Mouse (Mus musculus) ES-Bruce4 (cell line): ENCODE results near the gene Foxk1. TPM values are rescaled to one million over a fixed set of nuclear protein-coding genes. Genes with fewer than 3 reads are reported as not detected.

Source experiments
- H3K27ac ChIP-seq: 2 replicates; pipeline ENCODE4 v1.5.1; 2012; ENCODE audit warnings: low read length, inconsistent platforms; ENCODE audit not compliant: insufficient read depth
- H3K27me3 ChIP-seq: 2 replicates; pipeline ENCODE4 v1.6.1; 2012; ENCODE audit warnings: mild to moderate bottlenecking, low read length, inconsistent platforms; ENCODE audit not compliant: control insufficient read depth, poor library complexity, insufficient read depth, severe bottlenecking
- H3K36me3 ChIP-seq: 2 replicates; pipeline ENCODE4 v1.6.1; 2012; ENCODE audit warnings: inconsistent platforms, mild to moderate bottlenecking, low read length, moderate library complexity; ENCODE audit not compliant: control insufficient read depth, poor library complexity, insufficient read depth, severe bottlenecking
- H3K4me1 ChIP-seq: one replicate; pipeline ENCODE4 v1.8.1; 2011; ENCODE audit warnings: low read length; ENCODE audit not compliant: control insufficient read depth, insufficient read depth
- H3K4me3 ChIP-seq: 2 replicates; pipeline ENCODE4 v1.5.1; 2011; ENCODE audit warnings: low read depth, mild to moderate bottlenecking, low read length
- H3K9ac ChIP-seq: 2 replicates; pipeline ENCODE4 v1.6.1; 2012; ENCODE audit warnings: low read depth, mild to moderate bottlenecking, inconsistent platforms; ENCODE audit not compliant: poor library complexity, severe bottlenecking
- H3K9me3 ChIP-seq: replicated peaks from 2 replicates; pipeline ENCODE4 v1.6.1; 2012; ENCODE audit warnings: mild to moderate bottlenecking, low read length, inconsistent platforms; ENCODE audit not compliant: control insufficient read depth, poor library complexity, insufficient read depth, severe bottlenecking
- CTCF ChIP-seq: IDR thresholded peaks from one replicate; pipeline ENCODE4 v1.8.1; 2011; ENCODE audit warnings: low read depth, low read length
- EP300 ChIP-seq: IDR thresholded peaks from 2 replicates; pipeline ENCODE4 v1.6.1; 2011; ENCODE audit warnings: low read depth, low read length; ENCODE audit not compliant: insufficient read depth
- POLR2A ChIP-seq: IDR thresholded peaks from one replicate; pipeline ENCODE4 v1.8.1; 2011; ENCODE audit warnings: low read length; ENCODE audit not compliant: insufficient read depth
- polyA plus RNA-seq: library from polyadenylated mRNA; stranded (reverse); fragments of >200 nt; gene quantifications from 2 replicates; pipeline ENCODE4 v1.2.4, GENCODE M21; 2011; ENCODE audit warnings: low read depth; ENCODE audit not compliant: missing spikeins, insufficient read depth, insufficient read length

Gene Foxk1
- polyA plus RNA-seq, 1 experiment, result 17.7 TPM

DNA sequence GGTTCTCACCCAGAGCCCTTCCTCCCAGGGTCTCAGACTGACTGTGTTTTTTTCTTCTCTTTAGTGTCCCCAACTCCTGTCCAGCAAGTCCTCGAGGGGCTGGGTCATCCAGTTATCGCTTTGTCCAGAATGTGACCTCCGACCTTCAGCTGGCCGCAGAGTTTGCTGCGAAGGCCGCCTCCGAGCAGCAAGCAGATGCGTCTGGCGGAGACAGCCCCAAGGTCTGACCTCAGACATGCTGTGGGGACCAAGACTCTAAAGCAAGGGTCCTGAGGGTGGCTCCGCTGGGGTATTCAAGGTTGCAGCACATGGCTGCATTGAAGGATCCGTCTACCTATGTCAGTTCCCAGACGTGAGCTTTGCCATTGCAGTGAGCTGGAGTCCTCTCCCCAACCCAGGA lies 47.3 kb downstream of the Foxk1 start:
- no peak overlapping the region for H3K4me3 ChIP-seq
- H3K9ac ChIP-seq, result no peak overlapping the region
- H3K36me3 ChIP-seq, result no peaks in the 10 kb centered on the region
- no peaks in the 10 kb centered on the region for H3K9me3 ChIP-seq
- peaks cover 7% of the 10 kb centered on the region for H3K4me1 ChIP-seq
- no peak overlapping the region for H3K27ac ChIP-seq
- TF ChIP-seq CTCF (no peak), EP300 (no peak), POLR2A (no peak)
- H3K27me3 ChIP-seq, result no peaks in the 10 kb centered on the region

- H3K9me3 ChIP-seq, result no peaks in the 10 kb centered on the region
- H3K4me1 ChIP-seq, result peaks cover 2% of the 10 kb centered on the region
- H3K36me3 ChIP-seq, result 0 out of 2 replicates have a peak, but pooled peaks cover 3% of the 10 kb centered on the region
- TF ChIP-seq EP300 (no peak), CTCF (no peak), POLR2A (no peak)
- H3K9ac ChIP-seq, result no peak overlapping the region
- H3K4me3 ChIP-seq, result no peak overlapping the region
- no peaks in the 10 kb centered on the region for H3K27me3 ChIP-seq
- no peak overlapping the region for H3K27ac ChIP-seq
Observed at GRCm38 (mm10) chr5:142450846-142451245, 49.5 kb downstream of the Foxk1 start.

- no peaks in the 10 kb centered on the region for H3K27me3 ChIP-seq
- TF ChIP-seq EP300 (no peak), CTCF (no peak), POLR2A (no peak)
- H3K4me1 ChIP-seq, result peaks cover 2% of the 10 kb centered on the region
- H3K9me3 ChIP-seq, result no peaks in the 10 kb centered on the region
- H3K27ac ChIP-seq, result no peak overlapping the region
- H3K9ac ChIP-seq, result no peak overlapping the region
- peaks cover 7% of the 10 kb centered on the region; the same call in 1 of the 2 replicates for H3K36me3 ChIP-seq
- H3K4me3 ChIP-seq, result peak overlapping the region; percentile 24; the same call in 1 of the 2 replicates
Observed at GRCm38 (mm10) chr5:142451759-142452158, 50.5 kb downstream of the Foxk1 start.

DNA sequence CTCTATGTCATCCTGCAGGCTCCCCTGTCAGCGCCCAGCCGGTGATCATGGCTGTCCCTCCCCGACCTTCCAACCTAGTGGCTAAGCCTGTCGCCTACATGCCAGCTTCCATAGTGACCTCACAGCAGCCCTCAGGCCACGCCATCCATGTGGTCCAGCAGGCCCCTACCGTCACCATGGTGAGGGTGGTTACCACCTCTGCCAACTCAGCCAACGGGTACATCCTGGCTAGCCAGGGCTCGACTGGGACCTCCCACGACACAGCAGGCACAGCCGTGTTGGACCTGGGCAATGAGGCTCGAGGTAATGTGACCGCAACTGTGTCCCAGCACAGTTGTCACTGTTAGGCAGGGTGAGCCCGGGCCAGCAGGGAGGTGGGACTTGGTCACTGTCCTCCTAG lies 52.4 kb downstream of the Foxk1 start:
- H3K36me3 ChIP-seq, result peaks cover 9% of the 10 kb centered on the region; the same call in 1 of the 2 replicates
- no peaks in the 10 kb centered on the region for H3K27me3 ChIP-seq
- H3K4me1 ChIP-seq, result no peaks in the 10 kb centered on the region
- TF ChIP-seq CTCF (no peak), EP300 (no peak), POLR2A (no peak)
- H3K4me3 ChIP-seq, result no peak overlapping the region
- H3K27ac ChIP-seq, result no peak overlapping the region
- H3K9ac ChIP-seq, result no peak overlapping the region
- no peaks in the 10 kb centered on the region for H3K9me3 ChIP-seq

GRCm38 (mm10) chr5:142456318-142456717 lies 55.0 kb downstream of the Foxk1 start:
- Histone ChIP-seq H3K9me3 (no peaks in the 10 kb centered on the region), H3K27ac (no peak overlapping the region), H3K4me3 (no peak overlapping the region), H3K9ac (no peak overlapping the region), H3K27me3 (no peaks in the 10 kb centered on the region), H3K4me1 (no peaks in the 10 kb centered on the region), H3K36me3 (peaks cover 9% of the 10 kb centered on the region; the same call in 1 of the 2 replicates)
- TF ChIP-seq CTCF (no peak), EP300 (no peak), POLR2A (no peak)

- H3K27ac ChIP-seq, result no peak overlapping the region
Observed at GRCm38 (mm10) chr5:142457345-142457744, 56.0 kb downstream of the Foxk1 start.

More at GRCm38 (mm10) chr5:142457345-142457744, 56.0 kb downstream of the Foxk1 start:
- Histone ChIP-seq H3K4me3 (no peak overlapping the region), H3K9ac (no peak overlapping the region), H3K9me3 (no peaks in the 10 kb centered on the region), H3K36me3 (peaks cover 9% of the 10 kb centered on the region; the same call in 1 of the 2 replicates), H3K4me1 (no peaks in the 10 kb centered on the region), H3K27me3 (no peaks in the 10 kb centered on the region)
- TF ChIP-seq CTCF (no peak), EP300 (no peak), POLR2A (no peak)
